Mouse (Mus musculus) lung, embryonic 15.5 days (tissue): ENCODE results near the gene Alk. TPM values are rescaled to one million over a fixed set of nuclear protein-coding genes. Genes with fewer than 3 reads are reported as not detected.
A peak's percentile ranks its signal among the peaks of the same experiment; 100 is the strongest.

Source experiments
- ATAC-seq: fragments of 200-750 bp; cut with Nextera tagmentation; 2 replicates; pipeline ENCODE4 v1.8.0; 2017; ENCODE audit warnings: moderate number of reproducible peaks, borderline replicate concordance; ENCODE audit not compliant: low FRiP score, low TSS enrichment; ENCODE audit errors: extremely low read depth
- H3K27ac ChIP-seq: fragments of 300-500 bp; sonication (generic); 2 replicates; pipeline ENCODE4 v1.5.1; 2015; ENCODE audit warnings: moderate library complexity, mild to moderate bottlenecking, inconsistent platforms
- H3K27me3 ChIP-seq: fragments of 300-500 bp; sonication (generic); 2 replicates; pipeline ENCODE4 v1.6.1; 2015; ENCODE audit warnings: inconsistent platforms
- H3K36me3 ChIP-seq: fragments of 300-500 bp; sonication (generic); 2 replicates; pipeline ENCODE4 v1.6.1; 2015; ENCODE audit warnings: inconsistent platforms
- H3K4me1 ChIP-seq: fragments of 300-500 bp; sonication (generic); 2 replicates; pipeline ENCODE4 v1.6.1; 2015; ENCODE audit warnings: inconsistent platforms
- H3K4me2 ChIP-seq: fragments of 300-500 bp; sonication (generic); 2 replicates; pipeline ENCODE4 v1.6.1; 2015; ENCODE audit warnings: inconsistent platforms, mild to moderate bottlenecking, moderate library complexity
- H3K4me3 ChIP-seq: fragments of 300-500 bp; sonication (generic); 2 replicates; pipeline ENCODE4 v1.5.1; 2015; ENCODE audit warnings: mild to moderate bottlenecking, inconsistent platforms
- H3K9ac ChIP-seq: fragments of 300-500 bp; sonication (generic); 2 replicates; pipeline ENCODE4 v1.6.1; 2015; ENCODE audit warnings: inconsistent platforms
- H3K9me3 ChIP-seq: fragments of 300-500 bp; sonication (generic); 2 replicates; pipeline ENCODE4 v1.6.1; 2016; ENCODE audit warnings: inconsistent platforms
- WGBS: fragments of 180-500 bp; shearing (Covaris S2); methylation state at CpG from one replicate; pipeline ENCODE4 v1.1.7; 2015; 5-methylcytosine and 5-hydroxymethylcytosine counted together
- polyA plus RNA-seq: library from polyadenylated mRNA; unstranded; fragments of >200 nt; fragmentation: Nextera tagmentation; extraction: Ambion mirVana; gene quantifications from 2 replicates; pipeline ENCODE4 v1.2.1, GENCODE M21; 2015

Alk gene
- 0.09 and 0.22 TPM in 2 replicates for polyA plus RNA-seq

- Histone ChIP-seq H3K4me1 (peaks cover 12% of the 10 kb centered on the region), H3K27ac (no peak within 1 kb of the TSS), H3K4me2 (peak within 1 kb of the TSS; percentile 78), H3K9me3 (no peaks in the 10 kb centered on the region), H3K36me3 (no peaks in the 10 kb centered on the region), H3K9ac (no peak within 1 kb of the TSS), H3K27me3 (peaks cover 38% of the 10 kb centered on the region), H3K4me3 (peak within 1 kb of the TSS; percentile 40)
- 0% methylated on average over 31 of the region's 32 CpGs for WGBS
- ATAC-seq = peak; percentile 93
Measured at GRCm38 (mm10) chr17:72604610-72604980, at the start of gene Alk. Gene Alk (minus strand): TSS chr17:72604627.

DNA sequence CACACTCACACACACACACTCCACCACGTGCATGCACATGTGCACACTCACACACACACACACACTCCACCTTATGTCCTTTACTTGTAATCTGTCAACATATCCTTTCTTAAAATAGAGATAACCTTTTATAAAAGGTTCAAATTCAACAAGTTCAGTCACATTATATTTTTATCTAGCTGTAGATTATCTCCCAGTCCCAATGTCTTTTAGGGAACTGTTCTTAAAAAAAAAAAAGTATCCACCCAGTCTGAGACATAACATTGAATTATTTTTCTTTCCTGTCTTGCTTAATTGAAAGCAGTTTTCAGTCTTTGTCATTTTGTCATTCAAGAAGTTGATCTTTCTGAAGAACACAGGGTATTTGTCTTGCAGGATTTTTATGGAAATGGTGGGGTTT, 48.4 kb upstream of the Alk start:
- Histone ChIP-seq H3K27me3 (no peaks in the 10 kb centered on the region), H3K9ac (no peak overlapping the region), H3K4me1 (0 out of 2 replicates have a peak, but pooled peaks cover 7% of the 10 kb centered on the region), H3K4me3 (no peak overlapping the region), H3K9me3 (no peaks in the 10 kb centered on the region), H3K27ac (no peak overlapping the region), H3K4me2 (no peak overlapping the region), H3K36me3 (no peaks in the 10 kb centered on the region)
- WGBS = 52% methylated on average over 1 of the region's 1 CpGs
- no peak for ATAC-seq

GRCm38 (mm10) chr17:72648607-72649217, 44.3 kb upstream of the Alk start:
- 0 out of 2 replicates have a peak, but pooled peaks cover 7% of the 10 kb centered on the region for H3K4me1 ChIP-seq
- H3K36me3 ChIP-seq = no peaks in the 10 kb centered on the region
- H3K9ac ChIP-seq = no peak overlapping the region
- peak overlapping the region; percentile 32; the same call in 1 of the 2 replicates for H3K27ac ChIP-seq
- no peak overlapping the region for H3K4me2 ChIP-seq
- no peaks in the 10 kb centered on the region for H3K9me3 ChIP-seq
- H3K27me3 ChIP-seq = no peaks in the 10 kb centered on the region
- WGBS = 17% methylated on average over 6 of the region's 6 CpGs
- ATAC-seq = peak; percentile 49; the same call in 1 of the 2 replicates
- no peak overlapping the region for H3K4me3 ChIP-seq

DNA sequence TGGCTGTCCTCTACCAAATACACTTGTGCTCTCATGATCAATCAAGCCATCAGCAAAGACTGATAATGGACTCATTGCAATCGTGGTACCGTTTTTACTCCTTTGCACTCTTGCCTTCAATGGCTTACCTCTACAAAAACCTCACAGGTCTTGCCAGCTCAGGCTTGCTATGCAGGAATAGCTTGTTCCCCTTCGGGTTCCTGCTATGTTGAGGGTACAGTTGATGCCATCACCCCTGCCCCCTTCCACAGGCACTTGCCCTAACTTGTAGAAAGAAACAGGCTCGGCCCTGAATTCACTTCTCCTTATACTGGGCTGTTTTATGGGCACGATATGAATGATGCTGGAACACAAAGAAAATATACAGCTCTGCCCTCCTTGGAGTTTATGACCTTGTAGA, 41.7 kb upstream of the Alk start:
- H3K4me3 ChIP-seq = no peak overlapping the region
- ATAC-seq = no peak
- no peaks in the 10 kb centered on the region for H3K9me3 ChIP-seq
- H3K27me3 ChIP-seq = no peaks in the 10 kb centered on the region
- no peak overlapping the region for H3K9ac ChIP-seq
- 74% methylated on average over 5 of the region's 5 CpGs for WGBS
- 0 out of 2 replicates have a peak, but pooled peaks cover 7% of the 10 kb centered on the region for H3K4me1 ChIP-seq
- H3K4me2 ChIP-seq = no peak overlapping the region
- no peak overlapping the region for H3K27ac ChIP-seq
- no peaks in the 10 kb centered on the region for H3K36me3 ChIP-seq

GRCm38 (mm10) chr17:72640095-72640494, 35.7 kb upstream of the Alk start:
- Histone ChIP-seq H3K27ac (no peak overlapping the region), H3K4me1 (no peaks in the 10 kb centered on the region), H3K27me3 (no peaks in the 10 kb centered on the region), H3K9ac (no peak overlapping the region), H3K4me3 (no peak overlapping the region), H3K9me3 (no peaks in the 10 kb centered on the region), H3K4me2 (no peak overlapping the region), H3K36me3 (no peaks in the 10 kb centered on the region)
- WGBS = 17% methylated on average over 4 of the region's 4 CpGs
- ATAC-seq = no peak

GRCm38 (mm10) chr17:72639400-72639799, 35.0 kb upstream of the Alk start:
- WGBS = 79% methylated on average over 7 of the region's 7 CpGs
- H3K27ac ChIP-seq = no peak overlapping the region
- H3K27me3 ChIP-seq = no peaks in the 10 kb centered on the region
- no peaks in the 10 kb centered on the region for H3K9me3 ChIP-seq
- no peak for ATAC-seq
- no peak overlapping the region for H3K4me3 ChIP-seq
- H3K4me1 ChIP-seq = no peaks in the 10 kb centered on the region
- no peak overlapping the region for H3K4me2 ChIP-seq
- no peak overlapping the region for H3K9ac ChIP-seq
- H3K36me3 ChIP-seq = no peaks in the 10 kb centered on the region

GRCm38 (mm10) chr17:72606251-72606650, 1.8 kb upstream of the Alk start:
- 13% methylated on average over 4 of the region's 4 CpGs for WGBS

GRCm38 (mm10) chr17:72603886-72604609, 379 bp downstream of the Alk start:
- peaks cover 12% of the 10 kb centered on the region for H3K4me1 ChIP-seq
- H3K36me3 ChIP-seq = no peaks in the 10 kb centered on the region
- H3K27me3 ChIP-seq = peaks cover 38% of the 10 kb centered on the region
- H3K9me3 ChIP-seq = no peaks in the 10 kb centered on the region
- ATAC-seq = no peak; the same call in 1 of the 2 replicates
- H3K9ac ChIP-seq = no peak overlapping the region
- peak overlapping the region; percentile 78 for H3K4me2 ChIP-seq
- no peak overlapping the region for H3K27ac ChIP-seq
- peak overlapping the region; percentile 40 for H3K4me3 ChIP-seq
- 2% methylated on average over 51 of the region's 51 CpGs for WGBS

More at GRCm38 (mm10) chr17:72606251-72606650, 1.8 kb upstream of the Alk start:
- H3K36me3 ChIP-seq = no peaks in the 10 kb centered on the region
- ATAC-seq = no peak
- H3K27me3 ChIP-seq = peaks cover 38% of the 10 kb centered on the region
- no peak overlapping the region for H3K9ac ChIP-seq
- peaks cover 12% of the 10 kb centered on the region for H3K4me1 ChIP-seq
- H3K9me3 ChIP-seq = no peaks in the 10 kb centered on the region
- no peak overlapping the region for H3K27ac ChIP-seq
- no peak overlapping the region for H3K4me2 ChIP-seq
- H3K4me3 ChIP-seq = no peak overlapping the region

- H3K4me3 ChIP-seq = no peak overlapping the region
- peak; percentile 64; the same call in 1 of the 2 replicates for ATAC-seq
- H3K9me3 ChIP-seq = no peaks in the 10 kb centered on the region
- peak overlapping the region; percentile 36 for H3K4me2 ChIP-seq
- H3K27ac ChIP-seq = no peak overlapping the region
- peaks cover 38% of the 10 kb centered on the region for H3K27me3 ChIP-seq
- peaks cover 12% of the 10 kb centered on the region for H3K4me1 ChIP-seq
- WGBS = under 1% methylated on average over 40 of the region's 40 CpGs
- no peaks in the 10 kb centered on the region for H3K36me3 ChIP-seq
- H3K9ac ChIP-seq = no peak overlapping the region
Measured at GRCm38 (mm10) chr17:72603118-72603885, 1.1 kb downstream of the Alk start.

DNA sequence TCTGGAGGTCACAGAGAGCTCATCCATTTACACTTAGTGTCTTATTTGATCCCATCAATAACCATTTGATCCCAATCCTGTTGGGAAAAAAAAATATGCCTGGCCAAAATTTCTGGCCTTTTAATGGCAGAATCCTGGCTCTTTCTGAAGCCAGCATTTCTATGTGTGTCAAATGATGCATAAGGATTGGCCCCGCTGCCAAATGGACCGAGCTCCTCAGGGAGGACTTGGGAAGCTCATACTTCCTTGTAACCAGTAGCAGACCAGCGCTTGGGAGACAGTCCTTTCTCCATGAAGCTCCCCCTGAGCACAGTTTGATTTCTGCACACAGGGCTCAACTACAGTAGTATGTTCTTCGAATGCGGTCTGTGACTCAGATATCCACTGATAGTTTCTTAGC, 3.6 kb downstream of the Alk start:
- 87% methylated on average over 5 of the region's 5 CpGs for WGBS
- H3K4me3 ChIP-seq = no peak overlapping the region
- no peak overlapping the region for H3K27ac ChIP-seq
- no peaks in the 10 kb centered on the region for H3K36me3 ChIP-seq
- no peak overlapping the region for H3K4me2 ChIP-seq
- H3K27me3 ChIP-seq = peaks cover 36% of the 10 kb centered on the region
- H3K9me3 ChIP-seq = no peaks in the 10 kb centered on the region
- H3K9ac ChIP-seq = no peak overlapping the region
- ATAC-seq = no peak
- H3K4me1 ChIP-seq = peaks cover 12% of the 10 kb centered on the region

DNA sequence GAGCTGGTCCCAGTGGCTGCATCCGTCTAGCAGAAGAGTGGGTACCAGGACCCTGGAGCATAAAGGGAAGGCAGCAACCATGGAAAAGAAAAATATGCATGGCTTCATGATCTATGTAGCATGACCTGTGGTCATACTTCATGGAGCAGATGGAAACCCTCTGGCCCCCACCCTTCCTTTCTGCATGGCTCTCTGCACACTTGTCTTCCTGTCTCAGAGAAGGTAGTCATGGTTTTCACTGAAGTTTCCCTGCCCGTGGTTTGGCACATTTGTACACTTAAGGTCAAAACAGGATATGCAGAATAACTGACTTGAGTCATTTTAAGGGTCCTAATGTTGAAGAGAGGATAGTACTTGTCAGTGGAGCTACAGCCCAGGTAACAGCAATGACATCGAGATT, 16.8 kb downstream of the Alk start:
- ATAC-seq = no peak
- 82% methylated on average over 3 of the region's 3 CpGs for WGBS

GRCm38 (mm10) chr17:72580142-72580541, 24.3 kb downstream of the Alk start:
- H3K9me3 ChIP-seq = no peaks in the 10 kb centered on the region
- ATAC-seq = no peak

More for the DNA sequence above, 16.8 kb downstream of the Alk start:
- H3K27me3 ChIP-seq = no peaks in the 10 kb centered on the region
- H3K27ac ChIP-seq = no peak overlapping the region
- H3K9ac ChIP-seq = no peak overlapping the region
- no peaks in the 10 kb centered on the region for H3K4me1 ChIP-seq
- no peaks in the 10 kb centered on the region for H3K9me3 ChIP-seq
- H3K36me3 ChIP-seq = no peaks in the 10 kb centered on the region
- H3K4me3 ChIP-seq = no peak overlapping the region
- H3K4me2 ChIP-seq = no peak overlapping the region

More at GRCm38 (mm10) chr17:72580142-72580541, 24.3 kb downstream of the Alk start:
- no peak overlapping the region for H3K27ac ChIP-seq
- H3K9ac ChIP-seq = no peak overlapping the region
- no peak overlapping the region for H3K4me2 ChIP-seq
- no peaks in the 10 kb centered on the region for H3K36me3 ChIP-seq
- no peaks in the 10 kb centered on the region for H3K27me3 ChIP-seq
- WGBS = 69% methylated on average over 4 of the region's 4 CpGs
- H3K4me3 ChIP-seq = no peak overlapping the region
- H3K4me1 ChIP-seq = no peaks in the 10 kb centered on the region
